Comparison of ENCODE assay signal across 10 mouse cellular contexts in genomic region chr14:7960616-7961015, GRCm38 (mm10). TPM values are rescaled to one million over a fixed set of nuclear protein-coding genes. Genes with fewer than 3 reads are reported as not detected.
DNase-seq lines count a peak whose midpoint lies in the region; ATAC-seq and TF ChIP-seq lines count a peak whose summit lies in the region.
"Had no signal": no experiment of that assay in that cellular context is flagged by ENCODE, and none has a peak within 500 bp of the region (broad histone marks: within the 10 kb centered on the region; RNA-seq: fewer than 3 reads in every experiment).

No protein-coding gene starts in this region.

- peak; percentile 31; the same call in 1 of the 2 replicates for ATAC-seq in heart, postnatal 0 days (ENCODE audit: insufficient read depth, low read depth)
- ATAC-seq in midbrain, embryonic 15.5 days (replicated peaks): peak; percentile 40; the same call in 1 of the 2 replicates

- no peak overlapping the region for H3K9ac ChIP-seq in heart, postnatal 0 days (replicated peaks; ENCODE audit: low read depth, low read length)
- no peak overlapping the region for H3K9ac ChIP-seq in ES-Bruce4 (ENCODE audit: low read depth, poor library complexity, severe bottlenecking)
- H3K9ac ChIP-seq in midbrain, embryonic 15.5 days: no peak overlapping the region

- no peaks in the 10 kb centered on the region for H3K27me3 ChIP-seq in heart, postnatal 0 days (ENCODE audit: control insufficient read depth, insufficient read depth, low read length)
- H3K27me3 ChIP-seq in ES-Bruce4 (ENCODE audit: control insufficient read depth, insufficient read depth, low read length, poor library complexity, severe bottlenecking): no peaks in the 10 kb centered on the region
- no peaks in the 10 kb centered on the region for H3K27me3 ChIP-seq in midbrain, embryonic 15.5 days (replicated peaks)

- no peak overlapping the region for H3K27ac ChIP-seq in heart, postnatal 0 days (ENCODE audit: low read depth)
- H3K27ac ChIP-seq in ES-Bruce4 (ENCODE audit: insufficient read depth, low read length): no peak overlapping the region
- no peak overlapping the region for H3K27ac ChIP-seq in midbrain, embryonic 15.5 days

- no peak for TF ChIP-seq EP300 in heart, postnatal 0 days (IDR thresholded peaks at IDR 0.05; ENCODE audit: low read depth)
- no peak for TF ChIP-seq EP300 in ES-Bruce4 (IDR thresholded peaks at IDR 0.05; ENCODE audit: insufficient read depth, low read depth, low read length)

- intact Hi-C loops in heart, postnatal 10 days (cut with DNase I): loop anchor here (5.0 to 10.0 kb wide), 2 partner anchors 192 to 294 kb away; partner anchors contain the start of gene Acox2

- peak; percentile 28 for DNase-seq in heart, postnatal 0 days (ENCODE audit: low spot score)
- DNase-seq in heart, postnatal 10 days: no peak
- peak; percentile 43 for DNase-seq in embryo, embryonic 11 days
- peak; percentile 20 to 54 for DNase-seq in kidney, postnatal 36 days
- DNase-seq in gastrocnemius, postnatal 25 days: no peak
- no peak for DNase-seq in thymus, adult 18-20 months

- H3K4me1 ChIP-seq in heart, postnatal 0 days (ENCODE audit: control insufficient read depth, insufficient read depth): no peaks in the 10 kb centered on the region
- peaks cover 6% of the 10 kb centered on the region for H3K4me1 ChIP-seq in ES-Bruce4 (ENCODE audit: control insufficient read depth, insufficient read depth, low read length)
- H3K4me1 ChIP-seq in midbrain, embryonic 15.5 days: no peaks in the 10 kb centered on the region

- TF ChIP-seq CTCF in heart, postnatal 0 days (IDR thresholded peaks at IDR 0.05; ENCODE audit: low read depth): peak; percentile 50
- peak; percentile 78 for TF ChIP-seq CTCF in ES-Bruce4 (IDR thresholded peaks at IDR 0.05; ENCODE audit: low read depth, low read length)

- H3K36me3 ChIP-seq in heart, postnatal 0 days (replicated peaks; ENCODE audit: control insufficient read depth, insufficient read depth, low read length): no peaks in the 10 kb centered on the region
- H3K36me3 ChIP-seq in ES-Bruce4 (ENCODE audit: control insufficient read depth, insufficient read depth, low read length, poor library complexity, severe bottlenecking): no peaks in the 10 kb centered on the region
- no peaks in the 10 kb centered on the region for H3K36me3 ChIP-seq in midbrain, embryonic 15.5 days (replicated peaks)
- H3K36me3 ChIP-seq: G1E had no signal

- WGBS in heart, postnatal 0 days: 62% methylated on average over 11 of the region's 11 CpGs
- 55% methylated on average over 11 of the region's 11 CpGs for WGBS in midbrain, embryonic 15.5 days

- no peak for TF ChIP-seq POLR2A in ES-Bruce4 (IDR thresholded peaks at IDR 0.05; ENCODE audit: insufficient read depth, low read length)

- H3K4me2 ChIP-seq in heart, postnatal 0 days (ENCODE audit: low read depth, low read length): no peak overlapping the region
- H3K4me2 ChIP-seq in midbrain, embryonic 15.5 days: no peak overlapping the region

- H3K4me3 ChIP-seq in heart, postnatal 0 days (ENCODE audit: low read depth, low read length): no peak overlapping the region
- H3K4me3 ChIP-seq in ES-Bruce4 (ENCODE audit: low read depth, low read length): peak overlapping the region; percentile 16; the same call in 1 of the 2 replicates
- no peak overlapping the region for H3K4me3 ChIP-seq in midbrain, embryonic 15.5 days
- H3K4me3 ChIP-seq: megakaryocyte, embryonic 14.5 days had no signal

- H3K9me3 ChIP-seq in heart, postnatal 0 days (replicated peaks; ENCODE audit: control insufficient read depth, low read length): no peaks in the 10 kb centered on the region
- no peaks in the 10 kb centered on the region for H3K9me3 ChIP-seq in ES-Bruce4 (replicated peaks; ENCODE audit: control insufficient read depth, insufficient read depth, low read length, poor library complexity, severe bottlenecking)
- H3K9me3 ChIP-seq in midbrain, embryonic 15.5 days: no peaks in the 10 kb centered on the region
- H3K9me3 ChIP-seq: G1E; megakaryocyte, embryonic 14.5 days had no signal

RNA-seq across cellular contexts. Expression of gene Gm45521, which starts 3.5 kb away (rescaled TPM):
- total RNA-seq in heart, postnatal 0 days (2014; rRNA removed; ENCODE audit: low replicate concordance): not detected in 2 replicates
- not detected in 2 replicates for polyA plus RNA-seq in heart, postnatal 0 days (2015; fragmentation: Nextera tagmentation; extraction: Ambion mirVana)
- not detected for total RNA-seq in heart, postnatal 10 days (2021)
- polyA plus RNA-seq in ES-Bruce4 (2011; ENCODE audit: insufficient read depth, insufficient read length, low read depth, missing spikeins): 0.91 TPM in 1 of 2 replicates, not detected in the other
- 0.71 TPM in 1 of 2 replicates, not detected in the other for polyA plus RNA-seq in midbrain, embryonic 15.5 days (2015; fragmentation: Nextera tagmentation; extraction: Ambion mirVana)
- total RNA-seq in gastrocnemius, postnatal 25 days (2021): not detected
- total RNA-seq: G1E had no signal
- polyA plus RNA-seq: G1E had no signal

RNA-seq across cellular contexts. Expression of gene Dnase1l3, which starts 33.8 kb away (rescaled TPM):
- not detected in 2 replicates for total RNA-seq in heart, postnatal 0 days (2014; rRNA removed; ENCODE audit: low replicate concordance)
- polyA plus RNA-seq in heart, postnatal 0 days (2015; fragmentation: Nextera tagmentation; extraction: Ambion mirVana): 0.03 TPM in 2 replicates
- not detected for total RNA-seq in heart, postnatal 10 days (2021)
- polyA plus RNA-seq in ES-Bruce4 (2011; ENCODE audit: insufficient read depth, insufficient read length, low read depth, missing spikeins): 0.27 and 0.30 TPM in 2 replicates
- 0.04 and 0.06 TPM in 2 replicates for polyA plus RNA-seq in midbrain, embryonic 15.5 days (2015; fragmentation: Nextera tagmentation; extraction: Ambion mirVana)
- total RNA-seq in gastrocnemius, postnatal 25 days (2021): not detected
- polyA plus RNA-seq: G1E had no signal

RNA-seq across cellular contexts. Expression of gene Abhd6, which starts 42.1 kb away (rescaled TPM):
- total RNA-seq in heart, postnatal 0 days (2014; rRNA removed; ENCODE audit: low replicate concordance): 2.2 and 2.5 TPM in 2 replicates
- 9.1 and 10.1 TPM in 2 replicates for polyA plus RNA-seq in heart, postnatal 0 days (2015; fragmentation: Nextera tagmentation; extraction: Ambion mirVana)
- 1 to 10 TPM; 8.0 TPM for total RNA-seq in heart, postnatal 10 days (2021)
- polyA plus RNA-seq in ES-Bruce4 (2011; ENCODE audit: insufficient read depth, insufficient read length, low read depth, missing spikeins): 12.6 and 14.9 TPM in 2 replicates
- 39.1 and 40.0 TPM in 2 replicates for polyA plus RNA-seq in midbrain, embryonic 15.5 days (2015; fragmentation: Nextera tagmentation; extraction: Ambion mirVana)
- total RNA-seq in gastrocnemius, postnatal 25 days (2021): 1 to 10 TPM; 4.0 to 4.2 TPM
- total RNA-seq: G1E had no signal
- polyA plus RNA-seq: G1E had no signal

Comparison
In these comparisons a context has a peak if more than half of its experiments do, and no peak if none do; other contexts are left out.
1. DNase-seq: peak in heart, postnatal 0 days (single experiment), embryo, embryonic 11 days (single experiment) and kidney, postnatal 36 days (2 of 2); none in heart, postnatal 10 days (0 of 2), gastrocnemius, postnatal 25 days (single experiment) and thymus, adult 18-20 months (0 of 2).